Mouse (Mus musculus) layer of hippocampus, adult 8-10 months (tissue): Measurements from ENCODE around the gene Atp6v1a. TPM values are rescaled to one million over a fixed set of nuclear protein-coding genes. Genes with fewer than 3 reads are reported as not detected.

Experiments used
- DNase-seq, 2 experiments: peaks; one replicate each; pipeline ENCODE4 v3.0.0; 2022; ENCODE audit warnings: low spot score in 2 of 2
- total RNA-seq, 4 experiments: library from RNA; stranded (reverse); gene quantifications; 2 replicates each; pipeline ENCODE4 v1.2.4; 2022

Atp6v1a gene
- total RNA-seq, 4 experiments from 2014 or later: 529 to 603 (median 565) TPM

GRCm38 (mm10) chr16:44061341-44061740, 78.2 kb downstream of the Atp6v1a start:
- no peak for DNase-seq

GRCm38 (mm10) chr16:44060604-44061286, 78.8 kb downstream of the Atp6v1a start:
- no peak for DNase-seq

DNA sequence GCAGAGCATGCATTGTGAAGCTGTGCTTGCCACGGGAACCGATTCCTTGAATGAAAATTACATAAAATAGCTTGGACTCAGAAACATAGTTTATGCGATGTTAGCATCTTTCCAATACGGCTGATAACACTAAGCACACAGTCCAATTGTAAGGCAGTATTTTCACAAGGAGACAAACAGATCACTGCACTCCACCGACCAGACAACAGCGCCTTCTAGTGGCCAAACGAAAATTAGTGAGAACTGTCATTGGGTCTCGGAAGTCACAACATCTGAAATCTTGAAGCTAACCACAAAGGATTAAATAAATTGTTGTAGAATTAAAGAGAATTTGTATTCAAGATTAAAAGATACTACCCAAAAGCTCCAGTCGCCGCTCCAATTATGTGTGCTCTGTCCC, 80.8 kb downstream of the Atp6v1a start:
- DNase-seq: peak; percentile 41 to 83

DNA sequence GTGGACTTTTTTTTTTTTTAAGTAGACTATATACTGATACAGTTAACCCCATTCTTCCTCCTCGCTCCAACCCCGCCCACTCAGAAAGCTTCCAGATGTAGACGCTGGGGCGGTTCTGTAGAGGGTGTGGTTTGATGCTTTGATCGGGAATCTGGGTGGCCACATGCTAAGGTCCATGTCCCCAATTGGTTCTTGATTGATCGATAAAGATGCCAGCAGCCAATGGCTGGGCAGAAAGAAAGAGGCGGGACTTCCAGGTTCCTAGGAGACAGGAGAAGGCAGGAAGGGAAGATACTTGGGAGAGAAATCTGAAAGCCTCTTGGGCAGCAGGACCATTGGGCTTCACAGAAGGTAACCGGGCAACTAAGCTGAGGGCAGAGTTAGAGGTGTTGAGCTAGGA, 83.7 kb downstream of the Atp6v1a start:
- no peak for DNase-seq

DNA sequence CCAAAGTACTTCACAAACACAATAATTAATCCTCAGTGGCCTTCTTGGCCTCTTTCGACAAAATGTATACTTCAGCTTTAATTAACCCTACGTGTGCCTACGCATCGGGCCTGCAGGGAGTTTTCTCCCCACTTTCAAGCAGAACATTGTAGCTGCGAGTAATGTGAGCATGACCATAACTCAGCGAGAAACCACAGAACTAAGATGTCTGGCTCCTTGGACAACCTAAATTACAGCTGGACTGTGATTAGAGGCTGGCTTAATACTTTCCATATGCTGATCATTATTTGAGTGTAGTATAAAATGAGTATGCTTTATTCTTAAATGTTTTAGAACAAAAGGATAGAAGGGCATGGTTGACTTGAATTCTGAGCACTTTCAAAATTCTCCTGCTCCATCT, 86.2 kb downstream of the Atp6v1a start:
- no peak for DNase-seq

GRCm38 (mm10) chr16:44052390-44052789, 87.1 kb downstream of the Atp6v1a start:
- DNase-seq: no peak

DNA sequence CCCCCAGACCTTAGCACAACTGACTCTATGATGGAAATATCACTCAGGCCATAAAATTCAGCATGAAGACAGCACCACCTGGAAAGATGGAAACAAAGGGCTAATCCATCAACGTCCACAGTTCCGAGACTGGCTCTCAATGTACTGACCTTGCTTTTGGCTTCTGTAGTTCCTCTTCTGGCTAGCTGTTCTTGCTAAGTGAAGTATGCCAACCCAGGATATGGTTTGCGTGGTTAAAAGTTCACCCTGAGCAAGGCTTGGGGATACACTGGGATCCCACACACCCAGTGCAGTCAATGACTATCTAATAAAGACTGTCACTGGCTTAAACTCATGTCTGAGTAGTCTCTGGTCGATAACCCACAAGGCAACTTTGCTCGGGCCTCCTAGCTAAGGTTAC, 89.4 kb downstream of the Atp6v1a start:
- DNase-seq: no peak

GRCm38 (mm10) chr16:44039112-44039511, 100.4 kb downstream of the Atp6v1a start:
- DNase-seq: no peak

Other genes starting within 250 kb of the Atp6v1a start
- 1 to 10 TPM; 3.7 to 5.5 (median 4.5) TPM for gene Ccdc191, start 249.9 kb downstream of the Atp6v1a start, total RNA-seq
- gene Qtrt2, start 212.9 kb downstream of the Atp6v1a start, total RNA-seq: 10 to 100 TPM; 37.7 to 56.4 (median 40.0) TPM
- gene Zdhhc23, start 159.9 kb downstream of the Atp6v1a start, total RNA-seq: 10 to 100 TPM; 43.1 to 51.1 (median 48.6) TPM
- 1 to 10 TPM; 3.6 to 8.0 (median 5.4) TPM for gene Gramd1c, start 76.4 kb downstream of the Atp6v1a start, total RNA-seq
- 10 to 100 TPM; 59.0 to 71.1 (median 64.7) TPM for gene Naa50, start 125 bp upstream of the Atp6v1a start, total RNA-seq
- gene Usf3, start 33.5 kb upstream of the Atp6v1a start, total RNA-seq: 10 to 100 TPM; 35.0 to 41.0 (median 37.8) TPM
- 10 to 100 TPM; 32.8 to 43.9 (median 39.7) TPM for gene Sidt1, start 193.5 kb upstream of the Atp6v1a start, total RNA-seq
- 10 to 100 TPM; 16.3 to 19.5 (median 17.9) TPM for gene Spice1, start 207.4 kb upstream of the Atp6v1a start, total RNA-seq